In genomic region chr7:100930619-100931315, GRCm38 (mm10) we compare ENCODE assay signal across 8 mouse cellular contexts. TPM values are rescaled to one million over a fixed set of nuclear protein-coding genes. Genes with fewer than 3 reads are reported as not detected.
DNase-seq lines count a peak whose midpoint lies in the region; ATAC-seq lines count a peak whose summit lies in the region.

No protein-coding gene starts in this region.

- DNase-seq in urinary bladder, adult 18-20 months (ENCODE audit: low spot score in 2 of 2) = peak; percentile 45 to 50
- no peak for DNase-seq in urinary bladder, postnatal 10 days (ENCODE audit: low spot score)
- DNase-seq in intestine, embryonic 14.5 days (ENCODE audit: low spot score) = peak; percentile 83
- peak; percentile 81 for DNase-seq in ovary, postnatal 36 days (ENCODE audit: low spot score)
- no peak for DNase-seq in right cerebral cortex, postnatal 36 days (ENCODE audit: low spot score in 2 of 2)
- no peak for DNase-seq in natural killer cell, adult 2 months (ENCODE audit: low spot score in 2 of 2)

- peak overlapping the region; percentile 50 for H3K9ac ChIP-seq in forebrain, embryonic 15.5 days (replicated peaks)
- H3K9ac ChIP-seq in intestine, embryonic 14.5 days (ENCODE audit: low read length) = peak overlapping the region; percentile 92
- H3K9ac ChIP-seq in liver, embryonic 16.5 days (ENCODE audit: low read depth, low read length) = no peak overlapping the region

- 4% methylated on average over 53 of the region's 53 CpGs for WGBS in forebrain, embryonic 15.5 days
- WGBS in intestine, embryonic 14.5 days = 2% methylated on average over 53 of the region's 53 CpGs
- WGBS in liver, embryonic 16.5 days (ENCODE audit: insufficient replicate concordance) = 12% methylated on average over 53 of the region's 53 CpGs

- H3K4me2 ChIP-seq in forebrain, embryonic 15.5 days (replicated peaks) = peak overlapping the region; percentile 89
- peak overlapping the region; percentile 94 for H3K4me2 ChIP-seq in intestine, embryonic 14.5 days (ENCODE audit: low read length)
- H3K4me2 ChIP-seq in liver, embryonic 16.5 days (ENCODE audit: low read depth, low read length) = peak overlapping the region; percentile 69

- peak overlapping the region; percentile 55 for H3K4me3 ChIP-seq in forebrain, embryonic 15.5 days
- H3K4me3 ChIP-seq in intestine, embryonic 14.5 days (ENCODE audit: low read depth, low read length) = peak overlapping the region; percentile 81
- H3K4me3 ChIP-seq in liver, embryonic 16.5 days (ENCODE audit: low read depth, low read length) = peak overlapping the region; percentile 58

- no peak overlapping the region for H3K27ac ChIP-seq in forebrain, embryonic 15.5 days (replicated peaks)
- H3K27ac ChIP-seq in intestine, embryonic 14.5 days (ENCODE audit: low read depth) = peak overlapping the region; percentile 99
- H3K27ac ChIP-seq in liver, embryonic 16.5 days (ENCODE audit: low read length) = 0 out of 2 replicates have a peak overlapping the region, but pooled peaks have one; percentile 41

- H3K9me3 ChIP-seq in forebrain, embryonic 15.5 days = no peaks in the 10 kb centered on the region
- H3K9me3 ChIP-seq in intestine, embryonic 14.5 days (ENCODE audit: control insufficient read depth, low read length) = no peaks in the 10 kb centered on the region
- H3K9me3 ChIP-seq in liver, embryonic 16.5 days (replicated peaks; ENCODE audit: control insufficient read depth, low read length) = no peaks in the 10 kb centered on the region

- H3K36me3 ChIP-seq in forebrain, embryonic 15.5 days = no peaks in the 10 kb centered on the region
- H3K36me3 ChIP-seq in intestine, embryonic 14.5 days (ENCODE audit: control insufficient read depth, insufficient read depth, low read length) = peaks cover 14% of the 10 kb centered on the region; the same call in 1 of the 2 replicates
- H3K36me3 ChIP-seq in liver, embryonic 16.5 days (ENCODE audit: control insufficient read depth, insufficient read depth) = no peaks in the 10 kb centered on the region

- peaks cover 66% of the 10 kb centered on the region for H3K4me1 ChIP-seq in forebrain, embryonic 15.5 days
- H3K4me1 ChIP-seq in intestine, embryonic 14.5 days (replicated peaks; ENCODE audit: control insufficient read depth, insufficient read depth, low read length) = peaks cover 52% of the 10 kb centered on the region
- peaks cover 6% of the 10 kb centered on the region; the same call in 1 of the 2 replicates for H3K4me1 ChIP-seq in liver, embryonic 16.5 days (ENCODE audit: control insufficient read depth, low read depth, low read length)

- no peak for ATAC-seq in forebrain, embryonic 15.5 days (replicated peaks)
- ATAC-seq in intestine, embryonic 14.5 days (replicated peaks; ENCODE audit: low FRiP score, low TSS enrichment, low read depth) = 0 out of 2 replicates have a peak, but pooled peaks have one; percentile 4
- no peak for ATAC-seq in liver, embryonic 16.5 days (ENCODE audit: low read depth)

- peaks cover 5% of the 10 kb centered on the region; the same call in 1 of the 2 replicates for H3K27me3 ChIP-seq in forebrain, embryonic 15.5 days
- H3K27me3 ChIP-seq in intestine, embryonic 14.5 days (replicated peaks; ENCODE audit: control insufficient read depth, insufficient read depth, low read length) = no peaks in the 10 kb centered on the region
- peaks cover 44% of the 10 kb centered on the region for H3K27me3 ChIP-seq in liver, embryonic 16.5 days (ENCODE audit: control insufficient read depth, insufficient read depth, low read depth, low read length)

RNA-seq across cellular contexts. Expression of gene Arhgef17, which starts 1.1 kb away (rescaled TPM):
- 7.3 and 7.6 TPM in 2 replicates for polyA plus RNA-seq in forebrain, embryonic 15.5 days (2015; fragmentation: Nextera tagmentation; extraction: Ambion mirVana)
- polyA plus RNA-seq in intestine, embryonic 14.5 days (2014; fragmentation: Nextera tagmentation; extraction: Ambion mirVana) = 12.9 and 14.2 TPM in 2 replicates
- 0.57 and 0.87 TPM in 2 replicates for polyA plus RNA-seq in liver, embryonic 16.5 days (2015; fragmentation: Nextera tagmentation; extraction: Ambion mirVana)

RNA-seq across cellular contexts. Expression of gene P2ry6, which starts 43.7 kb away (rescaled TPM):
- 2.2 and 2.7 TPM in 2 replicates for polyA plus RNA-seq in forebrain, embryonic 15.5 days (2015; fragmentation: Nextera tagmentation; extraction: Ambion mirVana)
- 11.1 and 11.9 TPM in 2 replicates for polyA plus RNA-seq in intestine, embryonic 14.5 days (2014; fragmentation: Nextera tagmentation; extraction: Ambion mirVana)
- polyA plus RNA-seq in liver, embryonic 16.5 days (2015; fragmentation: Nextera tagmentation; extraction: Ambion mirVana) = 4.9 and 6.3 TPM in 2 replicates

Comparison
In these comparisons a context has a peak if more than half of its experiments do, and no peak if none do; other contexts are left out.
1. DNase-seq: peak in urinary bladder, adult 18-20 months (2 of 2), intestine, embryonic 14.5 days (single experiment) and ovary, postnatal 36 days (single experiment); none in urinary bladder, postnatal 10 days (single experiment), right cerebral cortex, postnatal 36 days (0 of 2) and natural killer cell, adult 2 months (0 of 2).
2. Peak in every context shown above with its lines, with median percentiles within 50 percentile points of each other: H3K4me2 ChIP-seq and H3K4me3 ChIP-seq.